Comparison of ENCODE assay signal across 8 mouse cellular contexts in genomic region chr10:39540995-39541394, GRCm38 (mm10).
DNase-seq lines count a peak whose midpoint lies in the region; ATAC-seq and TF ChIP-seq lines count a peak whose summit lies in the region.

No protein-coding gene starts in this region.

- H3K4me3 ChIP-seq in embryonic facial prominence, embryonic 13.5 days = no peak overlapping the region
- H3K4me3 ChIP-seq in kidney, adult 2 months (ENCODE audit: insufficient read depth, low read depth, low read length) = no peak overlapping the region
- H3K4me3 ChIP-seq in limb, embryonic 13.5 days = no peak overlapping the region
- no peak overlapping the region for H3K4me3 ChIP-seq in stomach, embryonic 16.5 days (replicated peaks; ENCODE audit: low read length)
- H3K4me3 ChIP-seq in thymus, adult 2 months (ENCODE audit: control insufficient read depth, insufficient read depth, low read length) = no peak overlapping the region

- peaks cover 78% of the 10 kb centered on the region for H3K4me1 ChIP-seq in embryonic facial prominence, embryonic 13.5 days
- H3K4me1 ChIP-seq in kidney, adult 2 months (ENCODE audit: control insufficient read depth, insufficient read depth, low read length) = peaks cover 15% of the 10 kb centered on the region
- peaks cover 77% of the 10 kb centered on the region for H3K4me1 ChIP-seq in limb, embryonic 13.5 days
- peaks cover 47% of the 10 kb centered on the region for H3K4me1 ChIP-seq in stomach, embryonic 16.5 days (ENCODE audit: control insufficient read depth, insufficient read depth, low read length)
- peaks cover 9% of the 10 kb centered on the region for H3K4me1 ChIP-seq in thymus, adult 2 months (replicated peaks; ENCODE audit: control insufficient read depth, insufficient read depth, low read length)

- no peak overlapping the region for H3K4me2 ChIP-seq in embryonic facial prominence, embryonic 13.5 days
- H3K4me2 ChIP-seq in limb, embryonic 13.5 days (replicated peaks) = no peak overlapping the region
- H3K4me2 ChIP-seq in stomach, embryonic 16.5 days (ENCODE audit: low read depth, low read length) = no peak overlapping the region

- 0 out of 2 replicates have a peak overlapping the region, but pooled peaks have one; percentile 49 for H3K9ac ChIP-seq in embryonic facial prominence, embryonic 13.5 days
- no peak overlapping the region for H3K9ac ChIP-seq in limb, embryonic 13.5 days
- H3K9ac ChIP-seq in stomach, embryonic 16.5 days (ENCODE audit: low read length) = peak overlapping the region; percentile 56; the same call in 1 of the 2 replicates

- ATAC-seq in embryonic facial prominence, embryonic 13.5 days (ENCODE audit: insufficient number of reproducible peaks, insufficient read depth, low FRiP score, low TSS enrichment, low read depth) = no peak; the same call in 1 of the 2 replicates
- ATAC-seq in limb, embryonic 13.5 days (ENCODE audit: low FRiP score, low read depth) = no peak
- peak; percentile 51 for ATAC-seq in stomach, embryonic 16.5 days (ENCODE audit: insufficient read depth, low FRiP score)

- 15% methylated on average over 7 of the region's 7 CpGs for WGBS in embryonic facial prominence, embryonic 13.5 days
- WGBS in kidney, adult 2 months = 15% methylated on average over 7 of the region's 7 CpGs
- WGBS in limb, embryonic 13.5 days = 17% methylated on average over 7 of the region's 7 CpGs
- 25% methylated on average over 7 of the region's 7 CpGs for WGBS in stomach, embryonic 16.5 days
- 83% methylated on average over 7 of the region's 7 CpGs for WGBS in thymus, adult 2 months

- H3K27ac ChIP-seq in embryonic facial prominence, embryonic 13.5 days = peak overlapping the region; percentile 88
- H3K27ac ChIP-seq in kidney, adult 2 months (ENCODE audit: insufficient read depth, low read depth, low read length) = peak overlapping the region; percentile 13; the same call in 1 of the 2 replicates
- peak overlapping the region; percentile 73; the same call in 1 of the 2 replicates for H3K27ac ChIP-seq in limb, embryonic 13.5 days
- H3K27ac ChIP-seq in stomach, embryonic 16.5 days (ENCODE audit: low read length) = peak overlapping the region; percentile 82
- no peak overlapping the region for H3K27ac ChIP-seq in thymus, adult 2 months (ENCODE audit: control insufficient read depth, insufficient read depth, low read length)

- H3K9me3 ChIP-seq in embryonic facial prominence, embryonic 13.5 days = no peaks in the 10 kb centered on the region
- H3K9me3 ChIP-seq in limb, embryonic 13.5 days = no peaks in the 10 kb centered on the region
- no peaks in the 10 kb centered on the region for H3K9me3 ChIP-seq in stomach, embryonic 16.5 days (replicated peaks; ENCODE audit: control insufficient read depth, low read length)

- peaks cover 14% of the 10 kb centered on the region; the same call in 1 of the 2 replicates for H3K36me3 ChIP-seq in embryonic facial prominence, embryonic 13.5 days
- H3K36me3 ChIP-seq in kidney, adult 2 months (ENCODE audit: control insufficient read depth, insufficient read depth, low read length) = no peaks in the 10 kb centered on the region
- H3K36me3 ChIP-seq in limb, embryonic 13.5 days = peaks cover 5% of the 10 kb centered on the region; the same call in 1 of the 2 replicates
- H3K36me3 ChIP-seq in stomach, embryonic 16.5 days (ENCODE audit: control insufficient read depth, insufficient read depth, low read length) = no peaks in the 10 kb centered on the region
- peaks cover 7% of the 10 kb centered on the region; the same call in 1 of the 2 replicates for H3K36me3 ChIP-seq in thymus, adult 2 months (ENCODE audit: control insufficient read depth, insufficient read depth, low read length)

- no peak for TF ChIP-seq POLR2A in kidney, adult 2 months (IDR thresholded peaks at IDR 0.05; ENCODE audit: low read depth, low read length)
- no peak for TF ChIP-seq POLR2A in thymus, adult 2 months (IDR thresholded peaks at IDR 0.05; ENCODE audit: control insufficient read depth, extremely low read depth, insufficient read depth, low read length, poor library complexity)

- no peaks in the 10 kb centered on the region for H3K27me3 ChIP-seq in embryonic facial prominence, embryonic 13.5 days
- H3K27me3 ChIP-seq in kidney, adult 2 months (replicated peaks; ENCODE audit: control insufficient read depth, insufficient read depth, low read length) = no peaks in the 10 kb centered on the region
- H3K27me3 ChIP-seq in limb, embryonic 13.5 days = no peaks in the 10 kb centered on the region
- H3K27me3 ChIP-seq in stomach, embryonic 16.5 days (ENCODE audit: control insufficient read depth, insufficient read depth, low read length) = no peaks in the 10 kb centered on the region
- no peaks in the 10 kb centered on the region for H3K27me3 ChIP-seq in thymus, adult 2 months (ENCODE audit: control insufficient read depth, insufficient read depth, low read length)

- no peak for TF ChIP-seq CTCF in kidney, adult 2 months (conservative IDR thresholded peaks at IDR 0.05; ENCODE audit: insufficient read depth, insufficient read length, low read depth, low read length)
- TF ChIP-seq CTCF in thymus, adult 2 months (IDR thresholded peaks at IDR 0.05; ENCODE audit: borderline replicate concordance, control insufficient read depth, extremely low read depth, insufficient read depth, low read length, poor library complexity) = no peak

- DNase-seq in ovary, adult 18-20 months (ENCODE audit: low spot score) = peak; percentile 73
- DNase-seq in ovary, postnatal 14 days (ENCODE audit: low spot score) = no peak
- peak; percentile 63 for DNase-seq in kidney, adult 2 months
- no peak for DNase-seq in cerebellum, adult 18-20 months
- DNase-seq in thymus, adult 2 months = no peak

Comparison
In these comparisons a context has a peak if more than half of its experiments do, and no peak if none do; other contexts are left out.
1. DNase-seq: peak in ovary, adult 18-20 months (single experiment) and kidney, adult 2 months (single experiment); none in ovary, postnatal 14 days (single experiment), cerebellum, adult 18-20 months (0 of 2) and thymus, adult 2 months (single experiment).